Mouse (Mus musculus) embryonic fibroblast, embryonic 13.5 days (primary cell): ENCODE measurements at regions not wholly inside any gene's neighbourhood (a gene's known extent, or its start where the extent isn't known, plus 50 kb on each side); places are given as distances from the start of the nearest gene placed in this dataset.

Experiments used
- CTCF ChIP-seq: IDR thresholded peaks from 2 replicates; pipeline ENCODE4 v1.5.1; 2011; ENCODE audit warnings: mild to moderate bottlenecking, control low read depth, low read length, moderate library complexity, borderline replicate concordance; ENCODE audit not compliant: insufficient read depth
- POLR2A ChIP-seq: IDR thresholded peaks from 2 replicates; pipeline ENCODE4 v1.6.1; 2011; ENCODE audit warnings: low read depth, mild to moderate bottlenecking, control low read depth, low read length, moderate library complexity

DNA sequence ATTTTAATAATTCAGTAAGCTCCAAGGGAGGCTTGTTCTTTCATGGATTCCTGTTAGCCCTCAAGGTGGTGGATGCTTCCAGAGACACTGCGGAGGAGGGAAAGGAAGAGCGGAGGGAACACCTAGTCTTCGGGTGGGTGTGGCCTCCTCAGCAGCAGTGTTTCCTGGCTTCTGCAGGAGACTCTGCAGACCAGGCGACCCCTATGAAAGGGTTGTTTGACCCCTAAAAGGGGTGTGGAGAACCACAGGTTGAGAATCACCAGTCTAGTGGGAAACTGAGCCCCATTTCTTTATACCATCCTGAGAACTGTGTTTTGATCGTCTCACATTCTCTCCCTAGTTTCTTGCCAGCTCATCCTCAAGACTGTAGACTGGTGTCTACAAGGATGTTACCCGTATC lies 275.7 kb downstream of the Rngtt start:
- TF ChIP-seq CTCF, result no peak
- no peak for TF ChIP-seq POLR2A
